Mouse (Mus musculus): Measurements from ENCODE around the gene Abcb6.

DNA sequence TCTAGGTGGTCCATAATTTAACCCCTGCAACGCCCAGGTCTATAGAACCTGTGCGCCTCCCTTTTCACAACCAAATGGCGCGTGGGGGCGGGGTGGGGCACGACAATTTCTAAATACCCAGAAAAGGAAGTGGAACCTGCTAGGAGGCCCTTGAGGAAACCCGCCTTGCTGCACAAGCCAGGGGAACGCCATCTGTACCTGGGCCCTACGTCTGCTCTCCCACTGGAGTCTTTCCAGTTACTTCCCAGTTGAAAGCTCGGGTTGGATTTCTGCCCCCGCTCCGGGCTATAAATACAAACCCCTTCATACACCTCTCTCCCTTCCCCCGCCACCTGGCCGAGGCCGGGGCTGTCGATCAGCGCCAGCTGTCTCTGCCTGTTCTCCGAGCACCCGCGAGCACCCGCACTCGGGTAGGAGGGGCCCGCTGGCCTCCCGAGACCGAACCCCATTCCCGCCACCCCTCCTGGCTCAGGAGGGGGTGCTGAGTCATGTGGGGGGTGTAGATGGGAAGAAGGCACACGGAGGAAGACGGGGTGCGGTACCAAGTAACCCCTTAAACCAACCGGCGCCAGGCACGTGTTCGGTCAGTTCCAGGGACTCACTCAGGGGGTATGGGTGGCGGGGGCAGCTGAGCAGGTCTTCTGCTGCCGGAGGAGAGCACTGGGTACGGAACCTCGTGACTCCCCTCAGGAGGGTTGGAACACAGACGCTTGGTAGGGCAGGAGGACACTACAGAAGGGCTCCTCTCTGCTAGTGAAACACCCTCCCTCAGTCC lies 38.2 kb upstream of the Abcb6 start:
- TF ChIP-seq POLR2A (IDR thresholded peaks at IDR 0.05; ENCODE audit: extremely low read depth, insufficient read depth, low read length) = no peak; the same call in 1 of the 2 replicates
- TF ChIP-seq CTCF (IDR thresholded peaks at IDR 0.05; ENCODE audit: extremely low read depth, insufficient read depth, low read length) = no peak
